Mouse (Mus musculus) CD8-positive naive resting alpha-beta T cell, adult 57 days (primary cell): ENCODE measurements around the gene Cbll1. TPM values are rescaled to one million over a fixed set of nuclear protein-coding genes. Genes with fewer than 3 reads are reported as not detected.

Experiments
- total RNA-seq: library from RNA; stranded (reverse); gene quantifications from one replicate; pipeline ENCODE4 v1.2.4, GENCODE M21; 2023

The Cbll1 gene
- total RNA-seq = 30.6 TPM

GRCm38 (mm10) chr12:31499314-31500131 lies at the start of gene Cbll1:
Cbll1 (minus strand) TSS chr12:31499616.

Other genes starting within 250 kb of the Cbll1 start
- gene Lamb1, start 234.4 kb downstream of the Cbll1 start, total RNA-seq = 0.09 TPM
- gene Dld, start 148.2 kb downstream of the Cbll1 start, total RNA-seq = 48.0 TPM
- not detected for gene Slc26a3, start 108.7 kb downstream of the Cbll1 start, total RNA-seq
- gene Slc26a4, start 60.4 kb upstream of the Cbll1 start, total RNA-seq = not detected
- 39.5 TPM for gene Bcap29, start 135.0 kb upstream of the Cbll1 start, total RNA-seq
- gene Dus4l, start 155.2 kb upstream of the Cbll1 start, total RNA-seq = 13.4 TPM
- gene Cog5, start 155.3 kb upstream of the Cbll1 start, total RNA-seq = 49.1 TPM
- not detected for gene Gpr22, start 214.3 kb upstream of the Cbll1 start, total RNA-seq